Mouse (Mus musculus): ENCODE results near the gene Taf9.

The Taf9 gene

DNA sequence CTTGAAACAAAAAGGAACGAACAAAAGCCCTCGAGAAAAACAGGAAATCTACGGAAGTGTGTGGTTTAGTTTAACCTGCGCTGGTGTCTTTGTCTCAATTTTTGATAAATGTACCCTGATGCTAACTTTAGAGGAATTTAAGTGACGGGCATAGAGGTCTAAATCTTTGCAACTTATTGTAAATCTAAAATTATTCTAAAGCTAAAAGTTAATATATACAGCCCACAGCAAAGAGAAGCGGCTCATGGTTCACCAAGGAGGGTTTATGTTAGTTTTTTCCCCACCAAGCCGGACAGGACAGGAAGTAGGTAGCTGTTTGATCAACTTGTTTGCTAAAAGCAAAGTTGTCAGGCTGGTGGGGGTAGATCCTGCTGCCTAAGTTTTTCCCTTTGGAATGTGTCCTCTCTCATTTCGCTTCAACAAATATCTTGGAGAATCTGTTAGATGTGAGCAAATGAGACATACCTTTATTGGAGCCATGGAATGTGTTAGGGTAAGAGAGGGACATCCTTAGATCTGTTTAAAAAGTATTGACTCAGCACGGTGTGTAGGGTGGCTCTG, 18.9 kb downstream of the Taf9 start:
- DNase-seq = no peak

DNA sequence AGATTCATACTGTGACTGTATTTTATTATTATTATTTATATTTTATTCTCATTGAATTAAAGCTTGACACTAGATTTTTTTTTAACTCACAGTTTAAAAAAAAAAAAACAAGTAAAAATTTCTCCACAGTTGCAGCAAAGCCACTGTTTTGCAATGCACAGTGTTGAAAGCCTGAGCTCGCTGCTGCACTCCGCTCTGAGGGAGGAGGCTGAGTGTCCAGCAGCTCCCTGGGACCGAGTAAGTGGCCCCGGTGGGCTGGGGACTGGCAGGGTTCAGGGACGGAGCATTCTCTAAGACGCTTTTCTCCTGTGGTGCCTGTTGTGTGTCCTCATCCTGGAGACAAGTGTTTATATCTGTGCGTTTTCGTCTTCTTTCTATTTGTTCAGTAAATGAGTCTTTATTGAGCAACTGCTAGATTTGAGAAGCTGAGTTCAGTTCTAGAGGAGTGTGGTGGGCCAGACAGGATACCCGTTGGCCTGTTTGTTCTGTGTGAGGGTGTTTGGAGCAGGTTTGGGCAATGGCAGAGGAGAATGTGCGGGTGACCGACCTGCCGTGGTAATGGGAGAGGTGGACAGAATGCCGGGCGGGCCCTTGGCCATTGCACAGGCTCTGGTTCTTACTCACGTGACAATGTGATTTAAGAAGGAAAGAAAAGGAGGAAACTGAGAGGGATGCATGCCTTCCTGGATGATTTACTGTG, 24.7 kb downstream of the Taf9 start:
- no peak for DNase-seq

DNA sequence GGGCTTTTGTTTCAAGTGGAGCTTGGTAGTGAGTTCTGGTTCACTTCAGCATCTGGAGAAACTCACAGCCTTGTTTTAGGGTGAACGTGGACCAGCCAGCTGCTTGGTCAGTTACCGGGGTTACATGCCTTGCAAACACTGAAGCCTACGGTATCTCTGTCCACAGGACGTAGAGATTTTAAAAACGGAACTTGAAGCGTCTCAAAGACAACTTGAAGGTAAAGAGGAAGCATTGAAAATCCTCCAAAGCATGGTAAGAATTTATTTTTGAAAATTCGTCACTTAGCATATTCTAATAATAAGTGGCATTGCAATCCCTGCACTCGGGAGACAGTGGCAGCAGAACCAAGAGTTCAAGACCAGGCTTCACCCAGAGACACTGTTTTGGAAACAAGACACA, 30.2 kb downstream of the Taf9 start:
- DNase-seq = no peak

- DNase-seq = no peak
Observed at GRCm38 (mm10) chr13:100682837-100683236, 31.5 kb downstream of the Taf9 start.

DNA sequence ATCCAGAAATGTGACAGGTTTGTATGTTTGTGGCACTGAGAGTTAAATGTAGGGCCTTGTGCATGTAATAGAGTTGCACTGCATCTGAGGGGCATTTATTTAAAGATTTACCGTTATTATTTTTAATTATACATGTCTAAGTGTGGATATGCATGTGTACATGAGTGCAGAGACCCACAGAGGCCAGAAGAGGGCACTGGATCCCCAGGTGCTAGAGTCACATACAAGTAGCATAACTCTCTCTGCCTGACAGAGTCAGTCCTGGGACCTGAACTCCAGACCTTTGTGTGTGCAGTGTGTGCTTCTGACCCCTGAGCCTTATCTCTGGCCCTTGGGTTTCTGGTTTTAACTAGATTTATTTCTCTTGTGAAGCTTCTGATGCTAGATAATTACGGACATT, 33.0 kb downstream of the Taf9 start:
- no peak for DNase-seq

DNA sequence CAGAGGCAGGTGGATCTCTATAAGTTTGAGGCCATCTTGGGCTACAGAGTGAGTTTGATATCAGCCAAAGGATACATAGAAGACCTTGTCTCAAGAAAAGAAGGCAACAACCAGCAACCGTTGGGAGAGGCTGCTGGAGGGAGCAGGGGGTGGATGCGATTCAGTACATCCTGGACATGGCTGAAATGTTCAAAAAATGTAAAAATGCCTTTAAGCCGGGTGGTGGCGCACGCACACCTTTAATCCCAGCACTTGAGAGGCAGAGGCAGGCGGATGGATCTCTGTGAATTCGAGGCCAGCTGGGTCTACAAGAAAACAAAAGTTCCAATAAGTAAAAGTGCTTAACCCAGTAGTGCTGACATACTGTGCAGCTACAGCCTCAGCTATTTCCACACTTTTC, 36.1 kb downstream of the Taf9 start:
- DNase-seq = no peak

DNA sequence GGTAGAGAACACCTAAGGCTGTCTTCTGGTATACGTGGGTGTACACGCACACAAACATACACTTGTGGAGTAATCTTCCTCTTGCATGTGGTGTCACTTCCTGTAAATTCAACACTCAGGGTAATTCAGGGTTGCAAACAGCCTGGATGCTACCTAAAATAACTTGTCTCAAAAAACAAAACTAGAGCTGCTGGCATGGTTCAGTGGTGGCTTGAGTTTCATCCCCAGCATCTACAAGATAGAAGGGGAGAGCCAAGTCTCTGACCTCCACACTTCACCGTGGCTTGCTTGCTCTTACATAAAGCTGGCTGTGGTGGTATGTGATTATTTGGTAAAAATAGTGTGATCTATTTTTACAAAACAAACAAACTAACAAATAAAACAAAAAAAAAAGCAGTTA, 46.2 kb downstream of the Taf9 start:
- DNase-seq = no peak

GRCm38 (mm10) chr13:100698866-100699265, 47.5 kb downstream of the Taf9 start:
- no peak for DNase-seq

DNA sequence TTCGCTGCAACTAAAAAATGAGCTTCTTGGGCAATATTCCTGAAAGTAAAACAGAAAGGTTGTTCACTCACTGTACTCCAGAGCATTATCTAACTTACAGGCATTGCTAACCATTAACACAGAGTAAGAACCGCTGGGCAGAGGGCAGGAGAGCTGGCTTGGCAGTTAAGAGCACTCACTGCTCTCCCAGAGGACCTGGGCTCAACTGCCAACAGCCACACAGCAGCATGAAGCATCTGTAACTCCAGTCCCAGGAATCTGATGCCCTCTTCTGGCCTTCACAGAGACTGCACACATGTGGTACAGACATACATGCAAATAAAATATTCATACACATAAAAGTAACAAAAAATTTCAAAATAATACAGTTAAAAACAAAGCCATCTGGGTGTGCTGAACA, 52.1 kb downstream of the Taf9 start:
- no peak for DNase-seq
